Mouse (Mus musculus) testis, adult 2 months (tissue): ENCODE results near the gene Kif6. TPM values are rescaled to one million over a fixed set of nuclear protein-coding genes. Genes with fewer than 3 reads are reported as not detected.
A peak's percentile ranks its signal among the peaks of the same experiment; 100 is the strongest.

Source experiments
- H3K27ac ChIP-seq: fragments of 200-500 bp; 2 replicates; pipeline ENCODE4 v1.5.1; 2012; ENCODE audit warnings: low read depth, low read length; ENCODE audit not compliant: control insufficient read depth, insufficient read depth
- H3K27me3 ChIP-seq: fragments of 200-500 bp; 2 replicates; pipeline ENCODE4 v1.6.1; 2012; ENCODE audit warnings: mild to moderate bottlenecking, low read length, moderate library complexity; ENCODE audit not compliant: control insufficient read depth, insufficient read depth
- H3K36me3 ChIP-seq: fragments of 200-500 bp; 2 replicates; pipeline ENCODE4 v1.6.1; 2012; ENCODE audit warnings: mild to moderate bottlenecking, low read length; ENCODE audit not compliant: control insufficient read depth, insufficient read depth
- H3K4me1 ChIP-seq: fragments of 200-500 bp; 2 replicates; pipeline ENCODE4 v1.6.1; 2012; ENCODE audit warnings: low read length; ENCODE audit not compliant: control insufficient read depth, insufficient read depth
- H3K4me3 ChIP-seq: fragments of 200-500 bp; 2 replicates; pipeline ENCODE4 v1.5.1; 2012; ENCODE audit warnings: low read depth, mild to moderate bottlenecking, low read length, moderate library complexity, mixed read lengths; ENCODE audit not compliant: control insufficient read depth
- CTCF ChIP-seq: fragments of 200-500 bp; IDR thresholded peaks from 2 replicates; pipeline ENCODE4 v1.5.1; 2012; ENCODE audit warnings: low read depth, mild to moderate bottlenecking, inconsistent platforms, low read length, moderate library complexity; ENCODE audit not compliant: control insufficient read depth, insufficient read depth, insufficient replicate concordance
- POLR2A ChIP-seq: fragments of 200-500 bp; IDR thresholded peaks from 2 replicates; pipeline ENCODE4 v1.6.1; 2012; ENCODE audit warnings: low read depth, mild to moderate bottlenecking, inconsistent platforms, low read length, moderate library complexity; ENCODE audit not compliant: control insufficient read depth
- polyA plus RNA-seq: library from polyadenylated mRNA; depleted of rRNA; stranded (reverse); fragments of >200 nt; gene quantifications from 2 replicates; pipeline ENCODE4 v1.2.3, GENCODE M21; 2012

Kif6 gene
- polyA plus RNA-seq, 1 experiment, result 5.8 TPM

DNA sequence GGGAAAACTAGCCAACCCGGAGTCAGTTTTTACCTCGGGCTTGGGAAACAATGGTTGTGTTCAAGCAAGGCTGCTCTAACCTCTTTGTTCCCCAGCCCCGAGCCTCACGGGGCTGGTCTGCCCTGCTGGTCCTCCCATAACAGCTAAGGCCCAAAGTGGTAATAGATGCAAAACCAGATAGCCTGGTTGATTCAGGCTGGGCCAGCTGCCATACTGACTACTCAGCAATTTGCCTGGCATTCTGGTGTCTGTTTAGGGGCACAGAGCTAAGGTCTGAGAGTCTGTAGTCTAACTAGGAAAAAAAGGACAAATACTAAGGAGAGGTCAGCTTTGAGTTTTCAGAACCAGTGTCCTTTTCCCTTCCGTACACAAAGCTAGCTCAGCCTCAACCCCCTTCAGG lies 259.8 kb downstream of the Kif6 start:
- Histone ChIP-seq H3K27ac (no peak overlapping the region), H3K4me3 (no peak overlapping the region), H3K36me3 (no peaks in the 10 kb centered on the region), H3K27me3 (no peaks in the 10 kb centered on the region), H3K4me1 (no peaks in the 10 kb centered on the region)
- TF ChIP-seq POLR2A, result no peak
- no peak for TF ChIP-seq CTCF

- no peak for TF ChIP-seq POLR2A
- no peak for TF ChIP-seq CTCF
- Histone ChIP-seq H3K27me3 (no peaks in the 10 kb centered on the region), H3K36me3 (no peaks in the 10 kb centered on the region), H3K27ac (no peak overlapping the region), H3K4me3 (no peak overlapping the region), H3K4me1 (no peaks in the 10 kb centered on the region)
Measured at GRCm38 (mm10) chr17:49875401-49875800, 260.5 kb downstream of the Kif6 start.

GRCm38 (mm10) chr17:49875939-49876651 lies 261.2 kb downstream of the Kif6 start:
- no peak overlapping the region for H3K27ac ChIP-seq
- TF ChIP-seq POLR2A, result no peak
- no peak for TF ChIP-seq CTCF
- no peaks in the 10 kb centered on the region for H3K4me1 ChIP-seq
- H3K27me3 ChIP-seq, result no peaks in the 10 kb centered on the region
- no peaks in the 10 kb centered on the region for H3K36me3 ChIP-seq
- H3K4me3 ChIP-seq, result no peak overlapping the region

GRCm38 (mm10) chr17:49880919-49881744 lies 266.2 kb downstream of the Kif6 start:
- Histone ChIP-seq H3K27ac (no peak overlapping the region), H3K4me3 (no peak overlapping the region), H3K36me3 (no peaks in the 10 kb centered on the region), H3K27me3 (no peaks in the 10 kb centered on the region), H3K4me1 (no peaks in the 10 kb centered on the region)
- TF ChIP-seq CTCF, result no peak
- no peak for TF ChIP-seq POLR2A

DNA sequence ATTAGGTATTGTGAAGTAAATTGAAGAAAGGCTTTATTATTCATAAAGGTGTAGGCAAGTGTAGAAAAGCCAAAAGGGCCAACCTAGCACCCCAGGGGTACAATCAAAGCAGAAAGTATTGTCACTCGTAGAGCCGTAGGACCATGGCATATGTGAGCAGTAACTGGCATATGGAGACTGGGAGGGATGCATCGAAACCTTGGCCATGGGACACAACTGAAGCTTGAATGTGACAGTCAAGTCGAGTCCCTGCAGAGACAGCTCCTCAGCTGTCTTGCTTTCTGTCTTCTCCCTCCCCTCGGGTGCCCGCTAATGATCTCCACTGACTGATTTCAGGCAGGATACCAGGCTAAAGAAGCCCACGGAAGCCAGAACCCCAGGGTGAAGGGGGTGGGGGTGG lies 266.9 kb downstream of the Kif6 start:
- H3K27ac ChIP-seq, result no peak overlapping the region

GRCm38 (mm10) chr17:49883136-49883755 lies 268.3 kb downstream of the Kif6 start:
- Histone ChIP-seq H3K4me1 (no peaks in the 10 kb centered on the region), H3K27me3 (no peaks in the 10 kb centered on the region), H3K36me3 (no peaks in the 10 kb centered on the region), H3K27ac (no peak overlapping the region), H3K4me3 (no peak overlapping the region)
- no peak for TF ChIP-seq POLR2A
- TF ChIP-seq CTCF, result peak; percentile 70; the same call in 1 of the 2 replicates

More for the DNA sequence above, 266.9 kb downstream of the Kif6 start:
- Histone ChIP-seq H3K4me1 (no peaks in the 10 kb centered on the region), H3K4me3 (no peak overlapping the region), H3K27me3 (no peaks in the 10 kb centered on the region), H3K36me3 (no peaks in the 10 kb centered on the region)
- TF ChIP-seq CTCF (no peak), POLR2A (no peak)

DNA sequence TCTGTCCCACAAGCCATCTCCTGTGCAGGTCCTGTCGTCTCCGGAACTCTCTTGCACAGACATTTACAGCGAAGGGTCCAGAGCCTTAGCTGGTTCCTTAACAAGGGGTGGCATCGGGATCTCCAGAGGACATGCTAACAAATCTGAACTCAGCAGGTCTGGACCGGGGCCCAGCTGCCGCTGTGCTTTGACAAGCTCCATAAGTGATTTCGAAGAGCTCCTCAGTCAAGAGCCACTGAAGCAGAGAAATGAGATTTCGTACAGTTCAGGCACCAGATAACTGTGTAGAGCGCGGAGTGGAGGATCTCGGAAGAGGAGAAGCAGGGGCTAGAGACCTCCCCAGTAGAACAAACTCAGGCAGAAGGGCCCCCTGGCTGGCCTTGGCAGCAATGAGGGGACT lies 270.1 kb downstream of the Kif6 start:
- H3K36me3 ChIP-seq, result no peaks in the 10 kb centered on the region
- no peak overlapping the region for H3K27ac ChIP-seq
- H3K27me3 ChIP-seq, result no peaks in the 10 kb centered on the region
- TF ChIP-seq CTCF (no peak), POLR2A (no peak)
- no peak overlapping the region for H3K4me3 ChIP-seq
- no peaks in the 10 kb centered on the region for H3K4me1 ChIP-seq
